Mouse (Mus musculus) stomach, embryonic 16.5 days (tissue): ENCODE results near the gene Bend5. TPM values are rescaled to one million over a fixed set of nuclear protein-coding genes. Genes with fewer than 3 reads are reported as not detected.
A peak's percentile ranks its signal among the peaks of the same experiment; 100 is the strongest.

ENCODE experiments used
- ATAC-seq: fragments of 200-750 bp; cut with Nextera tagmentation; 2 replicates; pipeline ENCODE4 v1.8.0; 2017; ENCODE audit warnings: moderate number of reproducible peaks, moderate TSS enrichment; ENCODE audit not compliant: insufficient read depth, low FRiP score
- H3K27ac ChIP-seq: fragments of 300-500 bp; sonication (generic); 2 replicates; pipeline ENCODE4 v1.5.1; 2014; ENCODE audit warnings: low read length
- H3K27me3 ChIP-seq: fragments of 300-500 bp; sonication (generic); 2 replicates; pipeline ENCODE4 v1.6.1; 2014; ENCODE audit warnings: low read length, control low read depth, mixed read lengths; ENCODE audit not compliant: control insufficient read depth, insufficient read depth
- H3K36me3 ChIP-seq: fragments of 300-500 bp; sonication (generic); 2 replicates; pipeline ENCODE4 v1.6.1; 2014; ENCODE audit warnings: low read length; ENCODE audit not compliant: control insufficient read depth, insufficient read depth
- H3K4me1 ChIP-seq: fragments of 300-500 bp; sonication (generic); 2 replicates; pipeline ENCODE4 v1.6.1; 2014; ENCODE audit warnings: low read length, control low read depth, mixed read lengths; ENCODE audit not compliant: control insufficient read depth, insufficient read depth
- H3K4me2 ChIP-seq: fragments of 300-500 bp; sonication (generic); 2 replicates; pipeline ENCODE4 v1.6.1; 2014; ENCODE audit warnings: low read depth, low read length, mixed read lengths
- H3K4me3 ChIP-seq: fragments of 300-500 bp; sonication (generic); replicated peaks from 2 replicates; pipeline ENCODE4 v1.5.1; 2014; ENCODE audit warnings: mild to moderate bottlenecking, low read length
- H3K9ac ChIP-seq: fragments of 300-500 bp; sonication (generic); 2 replicates; pipeline ENCODE4 v1.6.1; 2014; ENCODE audit warnings: low read length
- H3K9me3 ChIP-seq: fragments of 300-500 bp; sonication (generic); replicated peaks from 2 replicates; pipeline ENCODE4 v1.6.1; 2016; ENCODE audit warnings: low read length, control low read depth; ENCODE audit not compliant: control insufficient read depth
- WGBS: fragments of 180-500 bp; shearing (Covaris S2); extraction: QIAGEN DNeasy Blood & Tissue Kit; methylation state at CpG from one replicate; pipeline ENCODE4 v1.1.7; 2014; 5-methylcytosine and 5-hydroxymethylcytosine counted together
- polyA plus RNA-seq: library from polyadenylated mRNA; unstranded; fragments of >200 nt; fragmentation: Nextera tagmentation; extraction: Ambion mirVana; gene quantifications from 2 replicates; pipeline ENCODE4 v1.2.1, GENCODE M21; 2015

Bend5 gene
- polyA plus RNA-seq, 1 experiment from 2014 or later = 29.3 TPM

DNA sequence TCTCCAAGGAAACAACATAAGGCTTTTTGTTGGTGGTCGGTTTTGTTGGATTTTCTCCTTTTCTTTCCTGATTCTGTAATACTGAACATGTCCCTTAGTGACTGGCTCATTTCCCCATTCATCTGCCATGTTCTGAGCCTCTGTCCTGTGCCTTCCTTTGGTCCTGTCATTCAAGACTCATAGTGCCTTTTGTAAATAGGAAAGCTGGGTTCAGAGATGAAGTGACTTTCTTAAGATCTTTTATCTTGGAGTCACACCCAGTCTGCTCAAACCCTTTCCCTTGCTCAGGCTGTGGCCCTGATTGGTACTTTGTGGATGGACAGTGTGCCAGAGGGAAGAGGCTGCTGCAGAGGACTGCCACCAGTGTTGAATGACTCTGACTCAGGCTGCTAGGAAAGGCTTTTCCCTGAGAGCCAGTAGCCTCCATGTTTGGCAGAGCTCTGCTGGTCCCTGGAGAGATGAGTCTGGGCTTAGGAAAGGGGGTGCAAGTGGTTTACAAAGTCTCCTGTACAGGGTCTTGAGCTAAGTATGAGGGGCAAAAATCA lies 29.9 kb downstream of the Bend5 start:
- WGBS = 59% methylated on average over 1 of the region's 1 CpGs
- ATAC-seq = no peak

DNA sequence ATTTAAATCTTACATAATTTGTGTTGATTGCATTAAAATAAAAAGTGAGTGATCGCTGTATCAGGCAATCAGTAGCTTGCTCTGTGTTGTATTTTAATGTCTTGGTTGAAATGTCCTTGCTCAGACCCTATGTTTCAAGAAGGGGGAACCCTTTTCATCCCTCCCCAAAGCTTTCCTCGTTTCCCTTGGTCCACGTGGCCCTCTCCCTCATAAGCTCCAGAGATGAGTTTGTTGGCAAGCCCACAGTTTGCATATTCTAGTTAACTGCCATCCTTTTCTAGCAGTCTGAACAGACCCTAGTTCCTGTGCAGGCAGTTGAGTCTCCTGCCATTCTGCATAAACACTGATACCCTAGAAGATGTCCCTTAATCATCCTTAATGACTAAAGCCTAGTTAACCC lies 33.1 kb downstream of the Bend5 start:
- no peak overlapping the region for H3K4me2 ChIP-seq
- peaks cover 3% of the 10 kb centered on the region; the same call in 1 of the 2 replicates for H3K36me3 ChIP-seq
- H3K4me3 ChIP-seq = no peak overlapping the region
- no peaks in the 10 kb centered on the region for H3K9me3 ChIP-seq
- no peak overlapping the region for H3K9ac ChIP-seq
- WGBS = 79% methylated on average over 3 of the region's 3 CpGs
- H3K27ac ChIP-seq = no peak overlapping the region
- no peak for ATAC-seq
- H3K27me3 ChIP-seq = no peaks in the 10 kb centered on the region
- H3K4me1 ChIP-seq = peaks cover 22% of the 10 kb centered on the region

More for the DNA sequence above, 29.9 kb downstream of the Bend5 start:
- Histone ChIP-seq H3K27me3 (no peaks in the 10 kb centered on the region), H3K9ac (no peak overlapping the region), H3K27ac (no peak overlapping the region), H3K9me3 (no peaks in the 10 kb centered on the region), H3K4me2 (no peak overlapping the region), H3K36me3 (peaks cover 3% of the 10 kb centered on the region; the same call in 1 of the 2 replicates), H3K4me3 (no peak overlapping the region), H3K4me1 (peaks cover 10% of the 10 kb centered on the region; the same call in 1 of the 2 replicates)

DNA sequence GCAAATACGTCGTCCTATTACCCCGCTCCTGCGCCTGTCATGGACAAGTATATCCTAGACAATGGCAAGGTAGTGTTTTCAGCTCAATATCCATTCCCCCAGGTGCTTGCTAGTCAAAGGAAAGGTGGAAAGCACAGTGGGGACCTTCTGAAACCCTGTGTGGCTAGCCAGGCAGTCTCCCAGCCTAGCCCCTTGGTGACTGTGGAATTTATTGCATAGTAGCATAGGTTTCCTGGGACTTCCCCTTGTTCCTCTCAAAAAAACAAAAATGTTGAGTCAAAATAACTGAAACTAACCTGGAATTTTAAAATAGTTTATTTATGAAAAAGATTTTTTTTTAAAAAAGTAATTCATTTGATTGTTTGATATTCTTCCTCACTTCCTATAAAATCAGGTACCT lies 33.8 kb downstream of the Bend5 start:
- Histone ChIP-seq H3K9ac (no peak overlapping the region), H3K9me3 (no peaks in the 10 kb centered on the region), H3K4me3 (no peak overlapping the region), H3K36me3 (0 out of 2 replicates have a peak, but pooled peaks cover 3% of the 10 kb centered on the region), H3K4me1 (peaks cover 22% of the 10 kb centered on the region), H3K27me3 (no peaks in the 10 kb centered on the region), H3K27ac (no peak overlapping the region), H3K4me2 (no peak overlapping the region)
- 94% methylated on average over 4 of the region's 4 CpGs for WGBS
- no peak for ATAC-seq

DNA sequence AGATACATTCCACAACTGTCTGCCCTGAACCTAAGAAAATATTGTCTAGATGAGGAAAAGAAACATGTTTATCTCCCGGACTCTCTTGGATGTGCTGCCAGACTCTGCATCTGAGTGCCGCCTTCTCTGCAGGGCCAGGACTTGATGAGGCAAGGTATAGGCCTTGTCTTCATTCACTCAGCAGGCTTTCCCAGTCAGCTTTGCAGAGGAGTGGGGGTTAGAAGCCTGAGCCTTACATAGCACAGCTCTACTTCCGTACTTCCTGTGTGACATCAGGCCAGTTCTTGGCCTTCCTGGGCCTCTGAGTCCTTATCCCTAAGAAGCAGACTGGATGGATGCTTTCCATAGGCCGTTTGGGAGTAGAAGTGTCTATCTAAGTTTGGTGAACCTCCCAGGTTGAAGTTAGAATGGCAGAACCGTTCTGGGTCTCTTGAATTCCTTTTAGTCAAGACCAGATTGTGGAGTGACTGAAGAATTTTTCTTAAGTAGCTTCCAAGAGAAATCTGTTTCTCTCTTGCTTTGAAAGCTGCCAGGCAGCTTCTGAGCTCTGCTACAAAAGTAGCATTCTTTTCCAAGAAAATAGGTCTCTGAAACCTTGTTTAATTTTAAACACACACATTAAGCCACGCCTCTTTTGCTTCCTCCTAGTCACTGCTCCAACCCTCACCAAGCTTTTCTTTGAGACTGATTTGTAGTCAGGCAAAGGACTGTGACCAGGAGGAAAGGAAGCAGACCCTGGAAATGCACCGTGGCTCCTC lies 34.8 kb downstream of the Bend5 start:
- H3K4me2 ChIP-seq = no peak overlapping the region
- no peak overlapping the region for H3K9ac ChIP-seq
- no peak overlapping the region for H3K4me3 ChIP-seq
- H3K27ac ChIP-seq = peak overlapping the region; percentile 40; the same call in 1 of the 2 replicates
- ATAC-seq = no peak
- H3K36me3 ChIP-seq = peaks cover 9% of the 10 kb centered on the region; the same call in 1 of the 2 replicates
- H3K4me1 ChIP-seq = peaks cover 22% of the 10 kb centered on the region
- WGBS = 48% methylated on average over 7 of the region's 7 CpGs
- no peaks in the 10 kb centered on the region for H3K9me3 ChIP-seq
- H3K27me3 ChIP-seq = no peaks in the 10 kb centered on the region

DNA sequence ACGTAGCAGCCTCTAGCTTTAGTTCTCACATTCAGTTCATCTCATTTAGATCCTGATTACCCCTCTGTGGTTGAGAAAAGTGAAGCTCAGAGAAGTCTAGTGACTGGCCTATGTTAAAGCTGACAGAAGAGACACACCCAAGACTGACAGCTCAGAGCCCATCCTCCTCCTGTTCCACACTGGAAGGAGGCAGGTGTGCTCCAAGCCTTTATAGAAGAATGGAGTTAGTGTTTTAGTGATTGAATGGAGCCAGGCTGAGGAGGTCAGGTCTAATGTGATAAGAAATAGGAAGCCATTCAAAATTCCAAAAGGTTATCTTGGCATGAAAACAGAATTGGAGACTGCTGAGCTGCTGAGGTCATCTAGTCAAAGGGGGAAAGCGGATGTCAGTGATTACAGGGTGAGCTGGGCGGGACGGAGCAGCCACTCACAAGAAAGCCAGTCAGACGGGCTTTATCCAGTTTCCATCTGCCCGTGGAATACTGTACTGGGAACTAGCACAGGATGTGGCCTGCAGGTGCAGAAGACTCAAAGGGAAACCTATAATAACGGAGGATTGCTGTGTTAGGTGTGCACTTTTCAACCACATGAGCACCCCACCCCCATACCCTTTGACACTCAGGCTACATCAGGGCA lies 36.6 kb downstream of the Bend5 start:
- whole genome bisulfite sequencing = 52% methylated on average over 7 of the region's 7 CpGs
- H3K27ac ChIP-seq = no peak overlapping the region

DNA sequence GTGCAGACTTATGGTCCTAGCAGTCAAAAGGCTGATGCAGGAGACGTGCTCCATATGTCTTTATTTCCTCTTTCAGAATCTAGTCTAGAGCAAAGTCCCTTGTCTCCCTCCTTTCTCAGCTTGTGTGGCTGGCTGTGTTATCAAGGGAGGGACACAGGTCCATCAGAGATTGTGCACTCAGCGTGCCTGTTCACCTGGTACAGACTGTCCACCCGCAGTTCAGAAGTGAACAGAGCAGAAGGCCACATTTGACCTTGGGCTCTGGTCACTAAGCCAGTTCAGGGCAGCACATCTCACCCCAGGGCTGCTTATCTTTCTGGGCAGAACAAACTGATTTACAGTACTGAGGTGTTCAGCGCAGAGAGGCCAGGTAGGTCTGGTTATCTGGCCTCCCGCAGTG lies 37.4 kb downstream of the Bend5 start:
- ATAC-seq = peak; percentile 45; the same call in 1 of the 2 replicates
- no peak overlapping the region for H3K27ac ChIP-seq
- H3K4me2 ChIP-seq = no peak overlapping the region
- no peaks in the 10 kb centered on the region for H3K27me3 ChIP-seq
- H3K4me1 ChIP-seq = peaks cover 22% of the 10 kb centered on the region
- H3K36me3 ChIP-seq = peaks cover 12% of the 10 kb centered on the region; the same call in 1 of the 2 replicates
- H3K4me3 ChIP-seq = no peak overlapping the region
- no peaks in the 10 kb centered on the region for H3K9me3 ChIP-seq
- WGBS = 76% methylated on average over 5 of the region's 5 CpGs
- H3K9ac ChIP-seq = no peak overlapping the region

More for the DNA sequence above, 36.6 kb downstream of the Bend5 start:
- Histone ChIP-seq H3K9ac (no peak overlapping the region), H3K4me1 (peaks cover 22% of the 10 kb centered on the region), H3K9me3 (no peaks in the 10 kb centered on the region), H3K4me2 (no peak overlapping the region), H3K4me3 (no peak overlapping the region), H3K27me3 (no peaks in the 10 kb centered on the region), H3K36me3 (peaks cover 15% of the 10 kb centered on the region; the same call in 1 of the 2 replicates)
- peak; percentile 71; the same call in 1 of the 2 replicates for ATAC-seq

DNA sequence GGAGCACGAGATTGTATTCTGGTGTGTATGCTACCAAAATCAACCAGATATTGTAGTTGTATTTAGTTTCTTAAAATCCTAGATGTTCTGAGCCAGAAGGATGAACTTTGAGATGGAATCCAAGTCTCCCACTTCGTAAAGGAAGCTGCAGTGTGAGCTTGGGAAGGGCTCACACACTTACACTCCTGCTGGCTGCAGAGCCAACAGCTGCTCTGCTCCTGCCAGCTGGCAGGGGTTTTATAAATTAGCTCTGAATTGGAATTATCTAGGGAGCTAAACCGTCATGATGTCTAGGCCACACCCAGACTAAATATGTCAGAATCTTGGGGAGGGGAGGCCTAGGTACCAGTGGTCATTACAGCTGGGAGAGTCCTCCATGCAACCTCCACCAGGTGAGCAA lies 38.5 kb downstream of the Bend5 start:
- H3K36me3 ChIP-seq = peaks cover 12% of the 10 kb centered on the region; the same call in 1 of the 2 replicates

DNA sequence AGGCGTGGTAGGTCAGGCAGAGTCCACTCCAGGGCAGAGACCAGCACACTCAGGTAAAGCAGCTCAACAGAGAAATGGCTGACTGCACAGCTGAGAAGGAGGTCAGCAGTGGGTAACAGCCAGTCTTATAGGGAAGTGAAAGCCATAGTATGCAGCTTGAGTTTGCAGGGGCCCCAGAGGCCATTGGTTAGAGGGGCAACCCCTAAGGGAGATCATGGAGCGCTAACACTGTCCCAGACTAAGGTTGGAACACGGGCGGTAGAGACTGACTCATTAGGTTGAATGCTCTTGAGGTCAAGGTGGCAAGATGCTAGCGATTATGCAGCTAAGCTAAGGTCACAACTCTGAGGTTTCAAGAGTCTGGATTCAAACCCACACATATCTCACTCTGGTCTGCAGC lies 40.8 kb downstream of the Bend5 start:
- Histone ChIP-seq H3K4me3 (no peak overlapping the region), H3K4me1 (peaks cover 17% of the 10 kb centered on the region), H3K4me2 (no peak overlapping the region), H3K27ac (no peak overlapping the region), H3K27me3 (no peaks in the 10 kb centered on the region), H3K9me3 (no peaks in the 10 kb centered on the region), H3K36me3 (peaks cover 12% of the 10 kb centered on the region; the same call in 1 of the 2 replicates), H3K9ac (no peak overlapping the region)
- WGBS = 84% methylated on average over 5 of the region's 5 CpGs
- no peak for ATAC-seq

More for the DNA sequence above, 38.5 kb downstream of the Bend5 start:
- Histone ChIP-seq H3K27ac (no peak overlapping the region), H3K27me3 (no peaks in the 10 kb centered on the region), H3K9me3 (no peaks in the 10 kb centered on the region), H3K4me1 (peaks cover 22% of the 10 kb centered on the region), H3K4me3 (no peak overlapping the region), H3K9ac (no peak overlapping the region), H3K4me2 (no peak overlapping the region)
- WGBS = 49% methylated on average over 3 of the region's 3 CpGs
- ATAC-seq = no peak

DNA sequence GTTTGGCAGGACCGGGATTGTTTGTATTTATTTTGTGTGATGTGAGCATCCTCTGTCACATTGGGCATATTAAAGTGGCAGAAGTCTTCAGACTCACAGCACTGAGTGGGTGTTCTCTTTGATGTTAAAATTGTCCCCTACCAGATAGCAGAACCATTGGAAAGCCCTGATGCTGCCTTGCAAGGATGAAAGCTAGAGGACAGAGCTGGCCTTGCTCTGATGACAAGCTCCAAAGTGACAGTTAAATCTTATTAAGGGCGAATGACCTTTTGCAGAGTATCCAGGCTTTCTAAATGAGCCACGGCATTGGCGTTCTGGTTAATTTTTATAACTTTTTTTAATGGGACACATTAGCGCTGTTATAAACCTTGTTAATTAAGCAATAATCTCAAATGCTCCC lies 42.8 kb downstream of the Bend5 start:
- Histone ChIP-seq H3K9ac (no peak overlapping the region), H3K9me3 (no peaks in the 10 kb centered on the region), H3K36me3 (peaks cover 12% of the 10 kb centered on the region; the same call in 1 of the 2 replicates), H3K4me3 (no peak overlapping the region), H3K27me3 (no peaks in the 10 kb centered on the region), H3K27ac (no peak overlapping the region), H3K4me2 (no peak overlapping the region), H3K4me1 (peaks cover 6% of the 10 kb centered on the region)
- 87% methylated on average over 5 of the region's 5 CpGs for WGBS
- ATAC-seq = no peak
